Mouse (Mus musculus) G1E (cell line): ENCODE data around the gene Sema3a.

Source experiments
- CTCF ChIP-seq: IDR thresholded peaks from 2 replicates; pipeline ENCODE4 v1.5.1; 2012; ENCODE audit warnings: low read depth, low read length, inconsistent platforms, mixed read lengths
- GATA1 ChIP-seq: IDR thresholded peaks from 2 replicates; pipeline ENCODE4 v1.6.1; 2012; ENCODE audit warnings: borderline replicate concordance, low read length, inconsistent platforms, mixed read lengths
- GATA2 ChIP-seq: IDR thresholded peaks from 2 replicates; pipeline ENCODE4 v1.6.1; 2012; ENCODE audit warnings: low read depth, low read length, inconsistent platforms, borderline replicate concordance
- POLR2AphosphoS5 ChIP-seq: IDR thresholded peaks from 2 replicates; pipeline ENCODE4 v1.6.1; 2012; ENCODE audit warnings: low read depth, low read length, inconsistent platforms; ENCODE audit not compliant: insufficient replicate concordance
- TAL1 ChIP-seq: conservative IDR thresholded peaks from 2 replicates; pipeline ENCODE4 v1.6.1; 2012; ENCODE audit warnings: low read depth, low read length, inconsistent platforms, mixed read lengths

DNA sequence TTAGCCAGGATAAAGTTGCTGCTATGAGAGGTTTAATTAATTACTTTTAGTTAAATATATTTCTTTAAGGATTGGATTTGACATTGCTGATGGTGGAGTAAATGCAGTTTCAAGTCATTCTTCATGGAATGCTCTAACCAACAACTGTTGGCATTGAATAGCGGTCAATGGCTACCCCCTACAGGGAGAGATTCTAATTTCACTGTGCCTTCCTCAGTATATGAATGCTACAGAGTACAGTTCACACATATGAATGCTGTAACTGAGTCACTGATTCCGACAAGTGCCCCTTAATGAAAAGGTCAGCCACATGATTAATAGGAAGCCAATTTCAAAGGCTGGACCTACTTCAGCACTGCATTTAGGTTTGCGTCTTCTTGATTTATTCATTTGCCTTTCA, 1.9 kb downstream of the Sema3a start:
- TF ChIP-seq CTCF: no peak
- TF ChIP-seq POLR2AphosphoS5: no peak
- TF ChIP-seq GATA1: no peak
- TF ChIP-seq TAL1: no peak
- TF ChIP-seq GATA2: no peak
